Mouse (Mus musculus) testis, adult 2 months (tissue): ENCODE data around the gene Fam169a.

ENCODE experiments used
- CTCF ChIP-seq: fragments of 200-500 bp; IDR thresholded peaks from 2 replicates; pipeline ENCODE4 v1.5.1; 2012; ENCODE audit warnings: low read depth, mild to moderate bottlenecking, inconsistent platforms, low read length, moderate library complexity; ENCODE audit not compliant: control insufficient read depth, insufficient read depth, insufficient replicate concordance
- POLR2A ChIP-seq: fragments of 200-500 bp; IDR thresholded peaks from 2 replicates; pipeline ENCODE4 v1.6.1; 2012; ENCODE audit warnings: low read depth, mild to moderate bottlenecking, inconsistent platforms, low read length, moderate library complexity; ENCODE audit not compliant: control insufficient read depth

DNA sequence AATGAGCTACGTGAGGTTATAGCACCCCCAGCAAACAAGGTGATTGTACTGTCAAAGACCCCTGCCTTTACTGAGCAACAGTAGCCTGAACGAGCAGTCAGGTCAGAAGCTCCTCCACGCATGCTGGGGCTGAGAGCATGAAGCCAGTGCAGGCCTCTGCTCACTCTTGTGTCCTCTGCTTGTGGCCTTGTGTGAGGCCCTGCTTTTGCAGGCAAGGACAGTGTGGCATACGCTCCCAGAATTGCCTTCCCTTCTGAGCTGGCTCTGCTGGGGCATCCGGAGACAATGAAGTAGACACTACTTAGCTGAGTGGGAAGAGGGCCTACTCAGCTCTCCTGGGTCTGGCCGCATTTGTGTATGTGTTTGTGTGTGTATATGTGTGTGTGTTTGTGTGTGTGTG is 7.3 kb upstream of the Fam169a start:
- TF ChIP-seq CTCF (no peak), POLR2A (no peak)
